Mouse (Mus musculus): ENCODE data around the gene Gm8369.
"Not testable (repeated sequence)": the region's sequence is repeated elsewhere in the genome, so short reads cannot be mapped to it uniquely, and the experiment has no call there.

The Gm8369 gene

GRCm38 (mm10) chr19:11485746-11486145 lies at the start of gene Gm8369:
Gm8369 (plus strand) TSS chr19:11485938.
- DNase-seq = no peak

- DNase-seq = no peak
Measured at GRCm38 (mm10) chr19:11443338-11443737, 42.4 kb upstream of the Gm8369 start, which contains the start of gene Ms4a4b. Ms4a4b (plus strand) TSS chr19:11443553.

- DNase-seq = no peak
Measured at GRCm38 (mm10) chr19:11443964-11444363, 41.8 kb upstream of the Gm8369 start.

GRCm38 (mm10) chr19:11447238-11447637 lies 38.5 kb upstream of the Gm8369 start:
- DNase-seq = no peak

GRCm38 (mm10) chr19:11459041-11459440 lies 26.7 kb upstream of the Gm8369 start:
- not testable (repeated sequence) for DNase-seq

GRCm38 (mm10) chr19:11464795-11465194 lies 20.9 kb upstream of the Gm8369 start:
- DNase-seq = not testable (repeated sequence)

- no peak for DNase-seq
Measured at GRCm38 (mm10) chr19:11466471-11466870, 19.3 kb upstream of the Gm8369 start.

- not testable (repeated sequence) for DNase-seq
Measured at GRCm38 (mm10) chr19:11468361-11468760, 17.4 kb upstream of the Gm8369 start.

- DNase-seq = not testable (repeated sequence)
Measured at GRCm38 (mm10) chr19:11469215-11469614, 16.5 kb upstream of the Gm8369 start, which contains the start of gene Ms4a6c. Ms4a6c (plus strand) TSS chr19:11469366.

GRCm38 (mm10) chr19:11479714-11480113 lies 6.0 kb upstream of the Gm8369 start:
- no peak for DNase-seq

- no peak for DNase-seq
Measured at GRCm38 (mm10) chr19:11482684-11483083, 3.1 kb upstream of the Gm8369 start.

- no peak for DNase-seq
Measured at GRCm38 (mm10) chr19:11483941-11484340, 1.8 kb upstream of the Gm8369 start.

GRCm38 (mm10) chr19:11484388-11484787 lies 1.4 kb upstream of the Gm8369 start:
- DNase-seq = no peak

- DNase-seq = no peak
Measured at GRCm38 (mm10) chr19:11485266-11485665, 472 bp upstream of the Gm8369 start.

- DNase-seq = no peak
Measured at GRCm38 (mm10) chr19:11486599-11486998, 861 bp downstream of the Gm8369 start.

GRCm38 (mm10) chr19:11491406-11492189 lies 5.9 kb downstream of the Gm8369 start:
- DNase-seq = no peak

GRCm38 (mm10) chr19:11492671-11493070 lies 6.9 kb downstream of the Gm8369 start:
- DNase-seq = no peak

- no peak for DNase-seq
Measured at GRCm38 (mm10) chr19:11494519-11494918, 8.8 kb downstream of the Gm8369 start.

GRCm38 (mm10) chr19:11496361-11496760 lies 10.6 kb downstream of the Gm8369 start:
- no peak for DNase-seq

GRCm38 (mm10) chr19:11497300-11497699 lies 11.6 kb downstream of the Gm8369 start:
- DNase-seq = not testable (repeated sequence)

- DNase-seq = no peak
Measured at GRCm38 (mm10) chr19:11500796-11501195, 15.1 kb downstream of the Gm8369 start.

GRCm38 (mm10) chr19:11501326-11501725 lies 15.6 kb downstream of the Gm8369 start:
- DNase-seq = no peak

GRCm38 (mm10) chr19:11504857-11505256 lies 19.1 kb downstream of the Gm8369 start:
- DNase-seq = no peak

GRCm38 (mm10) chr19:11513458-11513857 lies 27.7 kb downstream of the Gm8369 start:
- no peak for DNase-seq

- DNase-seq = no peak
Measured at GRCm38 (mm10) chr19:11516246-11516645, 30.5 kb downstream of the Gm8369 start, which contains the start of gene Ms4a6b. Ms4a6b (plus strand) TSS chr19:11516512.
